Mouse (Mus musculus): Measurements from ENCODE around the gene Crtc1. TPM values are rescaled to one million over a fixed set of nuclear protein-coding genes. Genes with fewer than 3 reads are reported as not detected.

Gene Crtc1
- polyA plus RNA-seq, 1 experiment from 2014 or later: 13.6 TPM

DNA sequence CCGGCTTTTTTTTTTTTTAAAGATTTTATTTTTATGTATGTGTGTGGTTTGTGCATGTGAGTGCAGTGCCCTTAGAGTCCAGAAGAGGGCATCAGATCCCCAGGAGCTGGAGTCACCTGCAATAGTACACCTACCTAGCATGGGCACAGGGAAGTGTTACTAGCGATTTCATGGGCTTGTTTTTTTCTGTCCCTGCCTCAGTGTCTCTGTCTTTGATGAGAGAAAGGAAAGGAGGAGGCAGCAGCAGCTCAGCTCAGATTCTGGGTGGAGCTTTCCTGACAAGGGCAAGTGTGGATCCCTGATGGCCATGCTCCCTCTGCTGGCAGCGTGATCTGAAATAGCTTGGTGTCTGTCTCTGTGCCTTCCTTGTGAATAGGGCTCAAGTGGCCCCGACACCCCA is 78.6 kb downstream of the Crtc1 start:
- H3K9ac ChIP-seq (ENCODE audit: low read depth, low read length): no peak overlapping the region
- H3K27ac ChIP-seq (ENCODE audit: low read depth, low read length): no peak overlapping the region
- no peaks in the 10 kb centered on the region for H3K4me1 ChIP-seq (replicated peaks; ENCODE audit: control insufficient read depth, insufficient read depth, low read length)
- WGBS: 48% methylated on average over 4 of the region's 4 CpGs
- H3K9me3 ChIP-seq (ENCODE audit: control insufficient read depth, low read length): no peaks in the 10 kb centered on the region
- no peak overlapping the region for H3K4me2 ChIP-seq (replicated peaks; ENCODE audit: low read depth, low read length)
- no peak overlapping the region for H3K4me3 ChIP-seq (ENCODE audit: low read depth, low read length)
- H3K27me3 ChIP-seq (ENCODE audit: control insufficient read depth, insufficient read depth, low read length): no peaks in the 10 kb centered on the region
- H3K36me3 ChIP-seq (ENCODE audit: control insufficient read depth, insufficient read depth, low read length): no peaks in the 10 kb centered on the region
- DNase-seq (ENCODE audit: low spot score) (no peak), ATAC-seq (ENCODE audit: low FRiP score) (no peak)

DNA sequence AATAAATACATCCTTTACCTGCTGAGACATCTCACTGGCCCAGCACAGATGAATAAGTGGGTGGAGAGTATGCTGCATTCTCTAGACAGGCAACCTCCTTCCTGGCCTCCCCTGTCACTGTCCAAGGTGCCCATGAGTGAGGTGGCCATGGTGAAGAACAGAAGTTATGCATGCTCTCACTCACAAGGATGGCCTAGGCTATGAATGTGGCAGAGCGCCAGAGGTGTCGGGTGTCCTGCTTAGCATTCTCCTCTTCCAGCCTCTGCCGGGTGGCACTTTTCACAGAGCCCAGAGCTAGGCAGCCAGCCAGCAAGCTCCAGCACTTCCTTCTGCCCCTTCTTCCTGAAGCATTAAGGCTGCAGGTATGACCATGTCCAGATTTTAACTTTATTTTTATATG is 80.0 kb downstream of the Crtc1 start:
- no peak overlapping the region for H3K4me3 ChIP-seq (ENCODE audit: low read depth, low read length)
- H3K27ac ChIP-seq (ENCODE audit: low read depth, low read length): no peak overlapping the region
- H3K9ac ChIP-seq (ENCODE audit: low read depth, low read length): no peak overlapping the region
- WGBS: 45% methylated on average over 3 of the region's 3 CpGs
- no peaks in the 10 kb centered on the region for H3K27me3 ChIP-seq (ENCODE audit: control insufficient read depth, insufficient read depth, low read length)
- H3K36me3 ChIP-seq (ENCODE audit: control insufficient read depth, insufficient read depth, low read length): no peaks in the 10 kb centered on the region
- no peak overlapping the region for H3K4me2 ChIP-seq (replicated peaks; ENCODE audit: low read depth, low read length)
- no peaks in the 10 kb centered on the region for H3K9me3 ChIP-seq (ENCODE audit: control insufficient read depth, low read length)
- no peak for ATAC-seq (ENCODE audit: low FRiP score)
- no peak for DNase-seq (ENCODE audit: low spot score)
- H3K4me1 ChIP-seq (replicated peaks; ENCODE audit: control insufficient read depth, insufficient read depth, low read length): no peaks in the 10 kb centered on the region

DNA sequence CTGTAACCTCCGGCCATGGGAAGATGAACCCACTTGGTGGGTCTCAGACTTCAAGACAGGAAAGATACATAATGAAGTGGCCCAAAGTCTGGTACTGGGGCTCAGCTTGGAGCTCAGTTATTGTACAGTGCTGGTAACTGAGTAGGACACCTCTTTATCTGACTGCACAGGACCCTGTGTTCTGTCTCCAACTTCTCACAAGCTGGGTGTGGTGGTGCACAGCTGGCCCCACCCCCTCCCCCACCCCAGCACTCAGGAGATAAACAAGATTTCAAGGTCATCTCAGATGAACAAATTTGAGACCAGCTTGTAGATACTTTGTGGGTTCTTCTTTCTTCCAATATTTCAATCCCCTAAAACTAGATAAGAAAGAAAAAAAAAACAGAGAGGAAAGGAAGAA is 83.3 kb downstream of the Crtc1 start:
- DNase-seq (ENCODE audit: low spot score) (no peak), ATAC-seq (ENCODE audit: low FRiP score) (no peak)
- Histone ChIP-seq H3K9ac (ENCODE audit: low read depth, low read length) (no peak overlapping the region), H3K27ac (ENCODE audit: low read depth, low read length) (no peak overlapping the region), H3K27me3 (ENCODE audit: control insufficient read depth, insufficient read depth, low read length) (no peaks in the 10 kb centered on the region), H3K9me3 (ENCODE audit: control insufficient read depth, low read length) (no peaks in the 10 kb centered on the region), H3K36me3 (ENCODE audit: control insufficient read depth, insufficient read depth, low read length) (no peaks in the 10 kb centered on the region), H3K4me2 (replicated peaks; ENCODE audit: low read depth, low read length) (no peak overlapping the region), H3K4me3 (ENCODE audit: low read depth, low read length) (no peak overlapping the region), H3K4me1 (replicated peaks; ENCODE audit: control insufficient read depth, insufficient read depth, low read length) (peaks cover 13% of the 10 kb centered on the region)
- 92% methylated on average over 1 of the region's 1 CpGs for WGBS

DNA sequence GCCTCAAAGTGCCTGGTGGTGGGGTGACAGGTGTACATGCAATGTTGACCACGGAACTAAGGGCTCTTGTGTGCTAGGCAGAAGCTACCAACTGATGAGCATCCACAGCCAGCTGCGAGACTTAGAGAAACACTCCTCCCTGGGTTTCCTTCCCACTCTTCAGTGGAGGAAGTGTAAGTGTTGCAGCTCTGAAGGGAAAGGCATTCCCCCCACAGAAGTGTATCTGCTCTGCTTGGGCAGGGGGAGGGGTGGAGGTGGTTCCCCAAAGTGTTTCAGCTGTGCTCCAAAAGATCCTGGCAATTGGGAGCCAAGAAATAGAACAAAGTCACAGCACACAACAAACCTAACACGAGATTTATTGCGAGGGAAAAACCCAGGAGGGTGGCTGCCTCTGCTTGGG is 85.4 kb downstream of the Crtc1 start:
- no peaks in the 10 kb centered on the region for H3K36me3 ChIP-seq (ENCODE audit: control insufficient read depth, insufficient read depth, low read length)
- peak overlapping the region; percentile 52 for H3K4me2 ChIP-seq (replicated peaks; ENCODE audit: low read depth, low read length)
- no peaks in the 10 kb centered on the region for H3K9me3 ChIP-seq (ENCODE audit: control insufficient read depth, low read length)
- H3K4me3 ChIP-seq (ENCODE audit: low read depth, low read length): peak overlapping the region; percentile 96
- peak overlapping the region; percentile 37; the same call in 1 of the 2 replicates for H3K27ac ChIP-seq (ENCODE audit: low read depth, low read length)
- peak overlapping the region; percentile 49; the same call in 1 of the 2 replicates for H3K9ac ChIP-seq (ENCODE audit: low read depth, low read length)
- no peak for ATAC-seq (ENCODE audit: low FRiP score)
- 66% methylated on average over 4 of the region's 4 CpGs for WGBS
- DNase-seq (ENCODE audit: low spot score): no peak
- no peaks in the 10 kb centered on the region for H3K27me3 ChIP-seq (ENCODE audit: control insufficient read depth, insufficient read depth, low read length)
- H3K4me1 ChIP-seq (replicated peaks; ENCODE audit: control insufficient read depth, insufficient read depth, low read length): peaks cover 19% of the 10 kb centered on the region

GRCm38 (mm10) chr8:70353194-70353817 is 86.1 kb downstream of the Crtc1 start, which contains the start of gene Upf1:
Upf1 (minus strand) TSS chr8:70353278.
- under 1% methylated on average over 69 of the region's 69 CpGs for WGBS
- Histone ChIP-seq H3K9ac (ENCODE audit: low read depth, low read length) (peak within 1 kb of the TSS; percentile 93), H3K27ac (ENCODE audit: low read depth, low read length) (peak within 1 kb of the TSS; percentile 80), H3K4me1 (replicated peaks; ENCODE audit: control insufficient read depth, insufficient read depth, low read length) (peaks cover 19% of the 10 kb centered on the region), H3K27me3 (ENCODE audit: control insufficient read depth, insufficient read depth, low read length) (no peaks in the 10 kb centered on the region), H3K36me3 (ENCODE audit: control insufficient read depth, insufficient read depth, low read length) (no peaks in the 10 kb centered on the region), H3K4me3 (ENCODE audit: low read depth, low read length) (peak within 1 kb of the TSS; percentile 96), H3K4me2 (replicated peaks; ENCODE audit: low read depth, low read length) (peak within 1 kb of the TSS; percentile 65), H3K9me3 (ENCODE audit: control insufficient read depth, low read length) (no peaks in the 10 kb centered on the region)
- ATAC-seq (ENCODE audit: low FRiP score) (peak; percentile 94), DNase-seq (ENCODE audit: low spot score) (peak; percentile 100)

DNA sequence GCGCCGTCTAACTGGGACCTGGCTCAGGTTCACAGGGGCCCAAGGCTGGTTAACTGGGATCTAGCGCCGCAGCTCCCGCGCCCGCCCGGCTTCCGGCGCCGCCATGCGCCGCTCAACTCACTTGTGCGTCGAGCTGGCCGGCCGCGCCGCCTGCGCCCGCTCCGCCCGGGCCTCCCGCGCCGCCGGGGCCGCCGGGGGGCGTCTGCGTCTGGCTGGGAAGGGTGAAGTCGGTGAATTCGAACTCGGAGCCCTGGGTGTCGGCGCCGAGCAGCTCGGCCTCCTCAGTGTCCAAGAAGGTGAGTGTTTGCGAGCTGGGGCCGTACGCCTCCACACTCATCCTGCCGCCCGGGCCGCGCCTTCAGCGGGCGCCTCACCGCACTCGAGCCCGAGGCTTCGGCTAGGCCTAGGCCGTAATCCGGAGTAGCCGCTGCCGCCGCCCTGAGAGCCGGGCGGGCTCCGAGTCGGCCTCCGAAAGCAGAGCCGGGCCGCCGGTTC is 86.7 kb downstream of the Crtc1 start:
- Histone ChIP-seq H3K4me2 (replicated peaks; ENCODE audit: low read depth, low read length) (peak overlapping the region; percentile 65), H3K9me3 (ENCODE audit: control insufficient read depth, low read length) (no peaks in the 10 kb centered on the region), H3K36me3 (ENCODE audit: control insufficient read depth, insufficient read depth, low read length) (no peaks in the 10 kb centered on the region), H3K27me3 (ENCODE audit: control insufficient read depth, insufficient read depth, low read length) (no peaks in the 10 kb centered on the region), H3K4me1 (replicated peaks; ENCODE audit: control insufficient read depth, insufficient read depth, low read length) (peaks cover 19% of the 10 kb centered on the region), H3K27ac (ENCODE audit: low read depth, low read length) (peak overlapping the region; percentile 80), H3K9ac (ENCODE audit: low read depth, low read length) (peak overlapping the region; percentile 93), H3K4me3 (ENCODE audit: low read depth, low read length) (peak overlapping the region; percentile 96)
- DNase-seq (ENCODE audit: low spot score): peak; percentile 61
- peak; percentile 42 for ATAC-seq (ENCODE audit: low FRiP score)
- WGBS: under 1% methylated on average over 42 of the region's 64 CpGs

- no peak overlapping the region for H3K27ac ChIP-seq (ENCODE audit: low read depth, low read length)
- DNase-seq (ENCODE audit: low spot score) (no peak), ATAC-seq (ENCODE audit: low FRiP score) (no peak)
- H3K36me3 ChIP-seq (ENCODE audit: control insufficient read depth, insufficient read depth, low read length): no peaks in the 10 kb centered on the region
- peak overlapping the region; percentile 65 for H3K4me2 ChIP-seq (replicated peaks; ENCODE audit: low read depth, low read length)
- H3K9me3 ChIP-seq (ENCODE audit: control insufficient read depth, low read length): no peaks in the 10 kb centered on the region
- 27% methylated on average over 3 of the region's 3 CpGs for WGBS
- peak overlapping the region; percentile 96 for H3K4me3 ChIP-seq (ENCODE audit: low read depth, low read length)
- H3K9ac ChIP-seq (ENCODE audit: low read depth, low read length): peak overlapping the region; percentile 93
- H3K4me1 ChIP-seq (replicated peaks; ENCODE audit: control insufficient read depth, insufficient read depth, low read length): peaks cover 19% of the 10 kb centered on the region
- no peaks in the 10 kb centered on the region for H3K27me3 ChIP-seq (ENCODE audit: control insufficient read depth, insufficient read depth, low read length)
Observed at GRCm38 (mm10) chr8:70352000-70352384, 87.4 kb downstream of the Crtc1 start.

- Histone ChIP-seq H3K4me3 (ENCODE audit: low read depth, low read length) (peak overlapping the region; percentile 96), H3K4me1 (replicated peaks; ENCODE audit: control insufficient read depth, insufficient read depth, low read length) (peaks cover 19% of the 10 kb centered on the region), H3K9ac (ENCODE audit: low read depth, low read length) (peak overlapping the region; percentile 93; the same call in 1 of the 2 replicates), H3K9me3 (ENCODE audit: control insufficient read depth, low read length) (no peaks in the 10 kb centered on the region), H3K27ac (ENCODE audit: low read depth, low read length) (no peak overlapping the region), H3K27me3 (ENCODE audit: control insufficient read depth, insufficient read depth, low read length) (no peaks in the 10 kb centered on the region), H3K4me2 (replicated peaks; ENCODE audit: low read depth, low read length) (peak overlapping the region; percentile 65), H3K36me3 (ENCODE audit: control insufficient read depth, insufficient read depth, low read length) (no peaks in the 10 kb centered on the region)
- DNase-seq (ENCODE audit: low spot score) (no peak), ATAC-seq (ENCODE audit: low FRiP score) (no peak)
- WGBS: 60% methylated on average over 15 of the region's 15 CpGs
Observed at GRCm38 (mm10) chr8:70351035-70351999, 88.1 kb downstream of the Crtc1 start.
